Mouse (Mus musculus) olfactory bulb, adult 2 months (tissue): ENCODE measurements around the gene Mrm3. TPM values are rescaled to one million over a fixed set of nuclear protein-coding genes. Genes with fewer than 3 reads are reported as not detected.

Experiments
- H3K27ac ChIP-seq: fragments of 200-500 bp; 2 replicates; pipeline ENCODE4 v1.5.1; 2012; ENCODE audit warnings: low read depth, low read length; ENCODE audit not compliant: insufficient read depth
- H3K4me1 ChIP-seq: fragments of 200-500 bp; 2 replicates; pipeline ENCODE4 v1.6.1; 2012; ENCODE audit warnings: low read length; ENCODE audit not compliant: control insufficient read depth, insufficient read depth
- H3K4me3 ChIP-seq: fragments of 200-500 bp; 2 replicates; pipeline ENCODE4 v1.5.1; 2012; ENCODE audit warnings: mild to moderate bottlenecking, low read depth, low read length, moderate library complexity; ENCODE audit not compliant: insufficient read depth
- CTCF ChIP-seq: fragments of 200-500 bp; IDR thresholded peaks from 2 replicates; pipeline ENCODE4 v1.5.1; 2012; ENCODE audit warnings: low read depth, mild to moderate bottlenecking, low read length, moderate library complexity; ENCODE audit not compliant: insufficient read depth
- POLR2A ChIP-seq: fragments of 200-500 bp; IDR thresholded peaks from 2 replicates; pipeline ENCODE4 v1.6.1; 2012; ENCODE audit warnings: mild to moderate bottlenecking, low read depth, low read length, moderate library complexity; ENCODE audit not compliant: insufficient read depth
- WGBS: fragments of 180-500 bp; shearing (Covaris S2); methylation state at CpG from one replicate; pipeline ENCODE4 v1.1.7; 2018; 5-methylcytosine and 5-hydroxymethylcytosine counted together
- polyA plus RNA-seq: library from polyadenylated mRNA; stranded (reverse); fragments of >200 nt; gene quantifications from 2 replicates; pipeline ENCODE4 v1.2.4, GENCODE M21; 2012; ENCODE audit warnings: low replicate concordance; ENCODE audit not compliant: missing spikeins, insufficient read depth, insufficient read length

The Mrm3 gene
- polyA plus RNA-seq, 1 experiment = not detected

- H3K4me1 ChIP-seq = no peaks in the 10 kb centered on the region
- 62% methylated on average over 14 of the region's 14 CpGs for WGBS
- TF ChIP-seq POLR2A = no peak
- TF ChIP-seq CTCF = no peak
- H3K4me3 ChIP-seq = no peak overlapping the region
- H3K27ac ChIP-seq = no peak overlapping the region
Measured at GRCm38 (mm10) chr11:76278960-76279852, 35.7 kb downstream of the Mrm3 start.

- TF ChIP-seq CTCF (no peak), POLR2A (no peak)
- 54% methylated on average over 2 of the region's 2 CpGs for WGBS
- Histone ChIP-seq H3K4me3 (no peak overlapping the region), H3K4me1 (peaks cover 3% of the 10 kb centered on the region; the same call in 1 of the 2 replicates), H3K27ac (no peak overlapping the region)
Measured at GRCm38 (mm10) chr11:76279971-76280370, 36.5 kb downstream of the Mrm3 start.

DNA sequence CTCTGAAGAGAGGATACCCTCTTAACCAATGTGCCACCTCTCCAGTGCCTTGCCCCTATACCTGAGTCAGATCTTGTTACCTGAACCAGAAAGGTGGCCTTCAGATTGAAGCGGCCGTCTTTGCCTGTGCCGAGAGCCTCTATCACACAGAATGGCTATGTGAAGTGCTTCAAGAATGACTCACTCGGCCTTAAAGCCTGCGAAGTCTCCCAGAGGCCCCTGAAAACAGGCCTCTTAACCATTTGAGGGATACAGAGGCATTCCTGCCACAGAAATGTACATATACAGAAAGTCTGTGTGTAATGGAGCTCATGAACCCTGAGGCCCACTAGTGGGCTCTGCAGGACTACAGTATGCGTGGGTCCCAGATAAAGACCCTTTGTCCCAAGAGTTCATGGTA is 40.3 kb downstream of the Mrm3 start:
- peaks cover 10% of the 10 kb centered on the region for H3K4me1 ChIP-seq
- H3K4me3 ChIP-seq = no peak overlapping the region
- TF ChIP-seq CTCF (no peak), POLR2A (no peak)
- 93% methylated on average over 6 of the region's 6 CpGs for WGBS
- H3K27ac ChIP-seq = no peak overlapping the region

- 57% methylated on average over 7 of the region's 7 CpGs for WGBS
- no peak overlapping the region for H3K4me3 ChIP-seq
Measured at GRCm38 (mm10) chr11:76285431-76286075, 42.0 kb downstream of the Mrm3 start.

GRCm38 (mm10) chr11:76286534-76287126 is 43.1 kb downstream of the Mrm3 start:
- WGBS = 67% methylated on average over 10 of the region's 10 CpGs
- no peak overlapping the region for H3K27ac ChIP-seq
- TF ChIP-seq POLR2A = no peak
- TF ChIP-seq CTCF = no peak

More at GRCm38 (mm10) chr11:76285431-76286075, 42.0 kb downstream of the Mrm3 start:
- TF ChIP-seq CTCF (no peak), POLR2A (no peak)
- Histone ChIP-seq H3K27ac (no peak overlapping the region), H3K4me1 (peaks cover 13% of the 10 kb centered on the region)

GRCm38 (mm10) chr11:76287301-76287700 is 43.8 kb downstream of the Mrm3 start:
- no peak overlapping the region for H3K4me3 ChIP-seq
- no peak overlapping the region for H3K27ac ChIP-seq
- WGBS = 80% methylated on average over 10 of the region's 10 CpGs
- no peak for TF ChIP-seq CTCF
- no peak for TF ChIP-seq POLR2A
- H3K4me1 ChIP-seq = peaks cover 13% of the 10 kb centered on the region

More at GRCm38 (mm10) chr11:76286534-76287126, 43.1 kb downstream of the Mrm3 start:
- H3K4me3 ChIP-seq = no peak overlapping the region
- H3K4me1 ChIP-seq = peaks cover 13% of the 10 kb centered on the region

DNA sequence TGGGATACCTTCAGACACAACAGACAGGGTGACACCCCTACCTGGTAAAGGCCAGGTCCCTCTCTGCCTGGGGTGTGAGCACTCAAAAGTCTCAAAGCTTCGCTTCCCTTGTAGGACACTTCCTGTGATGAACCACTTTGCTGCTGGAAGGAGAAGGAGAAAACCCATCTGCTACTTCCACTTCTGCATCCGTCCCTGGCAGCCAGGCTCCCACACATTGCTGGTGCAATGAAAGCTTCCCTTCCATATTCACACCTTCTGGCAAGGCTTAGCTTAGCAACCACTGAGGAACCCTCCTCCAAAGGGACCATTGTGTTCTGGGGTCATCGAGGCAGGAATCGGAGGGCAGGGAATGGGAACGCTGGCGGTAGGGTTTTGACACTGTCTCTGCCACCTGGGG is 45.1 kb downstream of the Mrm3 start:
- Histone ChIP-seq H3K4me1 (peaks cover 13% of the 10 kb centered on the region), H3K27ac (no peak overlapping the region), H3K4me3 (no peak overlapping the region)
- WGBS = 86% methylated on average over 6 of the region's 6 CpGs
- TF ChIP-seq CTCF = no peak
- no peak for TF ChIP-seq POLR2A

DNA sequence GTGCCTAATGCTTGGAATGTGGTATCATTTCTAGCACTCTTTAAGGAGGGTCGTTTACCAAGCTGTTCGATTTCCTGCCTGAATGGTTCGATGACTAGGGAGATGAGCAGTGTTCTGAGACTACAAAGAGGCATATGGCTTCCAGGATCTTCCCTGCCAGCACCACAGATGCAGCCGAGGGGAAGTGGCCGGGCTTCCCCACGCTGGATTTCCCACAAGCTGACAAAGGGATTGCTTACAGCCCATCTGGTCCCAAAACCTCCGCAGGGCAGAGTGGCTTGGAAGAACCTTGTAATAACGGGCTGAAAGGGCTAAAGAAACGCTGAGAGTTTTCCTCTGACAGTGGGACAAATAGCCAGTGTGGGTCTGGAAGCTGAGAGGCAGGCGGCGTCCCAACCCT is 46.9 kb downstream of the Mrm3 start:
- TF ChIP-seq POLR2A (no peak), CTCF (no peak)
- 37% methylated on average over 11 of the region's 11 CpGs for WGBS
- H3K4me1 ChIP-seq = peaks cover 10% of the 10 kb centered on the region
- no peak overlapping the region for H3K4me3 ChIP-seq
- no peak overlapping the region for H3K27ac ChIP-seq

DNA sequence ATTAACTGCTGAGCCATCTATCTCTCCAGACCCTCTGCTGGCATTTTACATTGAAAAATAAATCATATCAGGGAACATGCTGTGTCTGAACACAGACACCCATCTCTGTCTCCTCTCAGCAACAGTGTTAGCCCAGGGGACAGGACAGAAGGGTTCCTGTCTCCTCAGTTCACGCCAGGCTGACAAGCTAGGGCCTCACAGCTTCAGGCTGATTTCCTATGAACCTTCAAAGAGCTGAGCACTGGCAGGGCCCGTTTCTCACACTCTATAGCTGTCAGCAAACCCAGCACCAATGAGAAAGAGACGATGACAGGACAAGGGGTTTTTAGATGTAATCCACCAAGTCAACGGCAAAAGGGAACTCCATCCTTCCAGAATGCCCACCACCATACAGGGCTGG is 48.4 kb downstream of the Mrm3 start:
- Histone ChIP-seq H3K27ac (no peak overlapping the region), H3K4me3 (no peak overlapping the region), H3K4me1 (peaks cover 7% of the 10 kb centered on the region)
- whole genome bisulfite sequencing = 88% methylated on average over 4 of the region's 4 CpGs
- TF ChIP-seq CTCF (no peak), POLR2A (no peak)
